Mouse (Mus musculus) testis, adult 2 months (tissue): ENCODE data around the gene Zdhhc14. TPM values are rescaled to one million over a fixed set of nuclear protein-coding genes. Genes with fewer than 3 reads are reported as not detected.

ENCODE experiments used
- H3K27ac ChIP-seq: fragments of 200-500 bp; 2 replicates; pipeline ENCODE4 v1.5.1; 2012; ENCODE audit warnings: low read depth, low read length; ENCODE audit not compliant: control insufficient read depth, insufficient read depth
- H3K27me3 ChIP-seq: fragments of 200-500 bp; 2 replicates; pipeline ENCODE4 v1.6.1; 2012; ENCODE audit warnings: mild to moderate bottlenecking, low read length, moderate library complexity; ENCODE audit not compliant: control insufficient read depth, insufficient read depth
- H3K36me3 ChIP-seq: fragments of 200-500 bp; 2 replicates; pipeline ENCODE4 v1.6.1; 2012; ENCODE audit warnings: mild to moderate bottlenecking, low read length; ENCODE audit not compliant: control insufficient read depth, insufficient read depth
- H3K4me1 ChIP-seq: fragments of 200-500 bp; 2 replicates; pipeline ENCODE4 v1.6.1; 2012; ENCODE audit warnings: low read length; ENCODE audit not compliant: control insufficient read depth, insufficient read depth
- H3K4me3 ChIP-seq: fragments of 200-500 bp; 2 replicates; pipeline ENCODE4 v1.5.1; 2012; ENCODE audit warnings: low read depth, mild to moderate bottlenecking, low read length, moderate library complexity, mixed read lengths; ENCODE audit not compliant: control insufficient read depth
- CTCF ChIP-seq: fragments of 200-500 bp; IDR thresholded peaks from 2 replicates; pipeline ENCODE4 v1.5.1; 2012; ENCODE audit warnings: low read depth, mild to moderate bottlenecking, inconsistent platforms, low read length, moderate library complexity; ENCODE audit not compliant: control insufficient read depth, insufficient read depth, insufficient replicate concordance
- POLR2A ChIP-seq: fragments of 200-500 bp; IDR thresholded peaks from 2 replicates; pipeline ENCODE4 v1.6.1; 2012; ENCODE audit warnings: low read depth, mild to moderate bottlenecking, inconsistent platforms, low read length, moderate library complexity; ENCODE audit not compliant: control insufficient read depth
- polyA plus RNA-seq: library from polyadenylated mRNA; depleted of rRNA; stranded (reverse); fragments of >200 nt; gene quantifications from 2 replicates; pipeline ENCODE4 v1.2.3, GENCODE M21; 2012

Zdhhc14 gene
- polyA plus RNA-seq, 1 experiment, result 3.9 TPM

DNA sequence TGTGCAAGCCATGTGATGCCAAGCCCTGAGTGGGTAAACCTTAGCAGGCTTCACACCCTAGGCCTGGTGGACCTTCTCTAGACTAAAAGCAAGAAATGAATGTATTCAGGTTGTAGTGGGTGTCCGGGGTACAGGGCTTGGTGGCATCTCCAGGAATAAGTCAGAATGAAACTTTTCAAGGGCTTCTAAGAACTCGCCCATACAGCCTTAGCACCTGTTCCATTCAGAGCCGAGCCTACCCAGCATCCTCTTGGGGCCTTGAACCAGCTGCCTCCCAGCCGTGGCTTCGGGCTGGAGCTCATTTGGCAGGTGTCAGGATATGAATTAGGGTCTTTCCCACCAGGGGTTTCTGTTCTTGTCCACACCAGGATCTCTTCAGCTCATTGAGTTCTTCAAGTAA, 263.7 kb downstream of the Zdhhc14 start:
- no peaks in the 10 kb centered on the region for H3K27me3 ChIP-seq
- H3K4me3 ChIP-seq, result no peak overlapping the region

DNA sequence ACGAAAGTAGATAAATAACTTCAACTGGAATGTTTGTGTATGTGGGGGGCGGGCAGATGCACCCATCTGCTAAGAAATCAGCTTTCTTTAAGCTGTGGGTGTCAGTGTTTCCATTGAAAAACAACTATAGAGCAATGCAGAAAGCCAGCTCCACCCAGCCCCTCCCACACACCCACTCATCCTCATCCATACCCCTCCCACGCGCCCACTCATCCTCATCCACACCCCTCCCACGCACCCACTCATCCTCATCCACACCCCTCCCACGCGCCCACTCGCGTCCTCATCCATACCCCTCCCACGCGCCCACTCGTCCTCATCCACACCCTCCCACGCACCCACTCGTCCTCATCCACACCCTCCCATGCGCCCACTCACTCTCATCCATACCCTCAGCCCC, 264.5 kb downstream of the Zdhhc14 start:
- Histone ChIP-seq H3K27me3 (no peaks in the 10 kb centered on the region), H3K4me3 (no peak overlapping the region), H3K36me3 (no peaks in the 10 kb centered on the region), H3K27ac (no peak overlapping the region), H3K4me1 (peaks cover 6% of the 10 kb centered on the region)
- TF ChIP-seq POLR2A (no peak), CTCF (no peak)

More for the DNA sequence above, 263.7 kb downstream of the Zdhhc14 start:
- peaks cover 6% of the 10 kb centered on the region for H3K4me1 ChIP-seq
- TF ChIP-seq CTCF (no peak), POLR2A (no peak)
- H3K27ac ChIP-seq, result no peak overlapping the region
- H3K36me3 ChIP-seq, result no peaks in the 10 kb centered on the region

DNA sequence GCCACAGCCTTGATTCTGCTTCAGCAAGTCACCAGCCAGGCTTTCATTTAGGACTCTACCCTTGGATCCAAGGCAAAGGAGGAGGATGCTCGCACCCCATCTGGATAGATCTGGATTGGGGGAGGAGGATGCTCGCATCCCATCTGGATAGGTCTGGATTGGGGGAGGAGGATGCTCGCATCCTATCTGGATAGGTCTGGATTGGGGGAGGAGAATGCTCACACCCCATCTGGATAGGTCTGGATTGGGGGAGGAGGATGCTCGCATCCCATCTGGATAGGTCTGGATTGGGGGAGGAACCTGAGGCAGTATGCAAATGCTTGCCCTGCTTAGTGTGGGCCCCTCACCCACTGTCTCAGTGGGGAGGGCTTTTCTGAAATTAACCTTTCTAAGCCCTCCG, 271.4 kb downstream of the Zdhhc14 start:
- H3K27ac ChIP-seq, result no peak overlapping the region
- no peaks in the 10 kb centered on the region for H3K27me3 ChIP-seq
- no peak overlapping the region for H3K4me3 ChIP-seq
- no peak for TF ChIP-seq POLR2A
- no peak for TF ChIP-seq CTCF
- no peaks in the 10 kb centered on the region for H3K36me3 ChIP-seq
- no peaks in the 10 kb centered on the region for H3K4me1 ChIP-seq

DNA sequence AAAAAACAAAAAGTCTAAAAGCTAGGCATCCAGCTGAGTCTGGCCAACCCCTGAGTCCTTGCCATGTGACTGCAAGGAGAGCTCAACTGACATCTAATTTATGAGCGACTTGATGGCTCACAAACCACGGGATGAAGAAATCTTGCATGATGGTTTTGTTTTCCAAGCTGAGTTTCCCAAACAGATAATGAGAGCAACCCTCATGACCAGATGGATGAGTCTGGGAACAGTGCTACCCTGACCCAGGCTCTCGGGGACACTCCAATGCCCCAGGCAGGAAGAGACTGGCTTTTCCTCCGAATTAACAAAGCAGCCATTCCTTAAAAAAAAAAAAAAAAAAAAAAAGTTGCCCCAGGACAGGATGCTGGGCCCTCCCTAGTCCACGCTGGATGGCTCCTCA, 271.9 kb downstream of the Zdhhc14 start:
- Histone ChIP-seq H3K4me1 (peaks cover 2% of the 10 kb centered on the region), H3K4me3 (no peak overlapping the region), H3K27me3 (no peaks in the 10 kb centered on the region), H3K27ac (no peak overlapping the region), H3K36me3 (no peaks in the 10 kb centered on the region)
- TF ChIP-seq POLR2A (no peak), CTCF (no peak)

DNA sequence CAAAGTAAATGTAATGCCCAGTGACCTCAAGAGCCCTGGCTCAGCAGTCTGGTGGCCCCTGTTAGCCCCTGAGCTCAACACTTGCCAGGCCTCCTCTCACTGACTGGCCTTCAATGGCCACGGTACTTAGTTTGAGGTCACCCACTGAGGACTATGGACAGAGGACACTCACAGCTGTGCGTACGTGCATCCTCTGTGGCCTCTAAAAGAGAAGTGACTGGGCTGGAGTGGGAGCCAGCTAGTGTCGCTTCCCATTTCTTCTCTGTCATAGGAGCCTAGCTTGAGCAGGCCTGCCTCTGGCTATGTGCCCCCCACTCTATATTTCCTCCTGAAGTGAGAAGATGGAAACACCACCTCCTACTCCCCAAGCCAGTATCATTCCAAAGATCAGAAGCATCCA, 273.4 kb downstream of the Zdhhc14 start:
- no peak overlapping the region for H3K27ac ChIP-seq
- H3K36me3 ChIP-seq, result no peaks in the 10 kb centered on the region
- no peak overlapping the region for H3K4me3 ChIP-seq
- no peaks in the 10 kb centered on the region for H3K27me3 ChIP-seq
- TF ChIP-seq CTCF (no peak), POLR2A (no peak)
- H3K4me1 ChIP-seq, result peaks cover 8% of the 10 kb centered on the region

DNA sequence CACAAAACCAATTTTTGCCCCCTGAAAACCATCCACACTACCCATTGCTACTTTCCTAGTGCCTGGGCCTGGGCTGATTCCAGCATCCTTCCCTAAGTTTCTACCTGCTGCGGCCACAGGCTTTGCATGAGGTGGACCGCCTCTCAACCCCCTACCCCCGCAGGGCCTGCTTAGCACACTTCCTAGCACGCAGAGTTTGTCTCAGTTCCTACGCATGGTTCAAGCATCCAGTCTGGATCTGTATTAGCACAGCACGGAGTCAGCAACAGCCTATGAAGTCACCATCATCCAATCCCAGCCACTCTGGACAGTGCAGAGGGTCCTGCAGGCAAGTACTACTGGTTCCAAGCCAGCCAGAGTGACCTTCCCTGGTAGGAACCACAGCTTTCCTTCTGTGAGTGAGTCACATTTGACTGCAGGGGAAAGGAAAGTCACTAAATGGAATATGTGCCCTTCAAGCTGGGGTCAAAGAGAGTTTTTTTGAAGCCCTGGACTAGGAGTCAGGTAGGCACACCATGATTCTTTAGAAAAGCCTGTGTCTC, 275.9 kb downstream of the Zdhhc14 start:
- no peak for TF ChIP-seq POLR2A
- no peak overlapping the region for H3K27ac ChIP-seq

DNA sequence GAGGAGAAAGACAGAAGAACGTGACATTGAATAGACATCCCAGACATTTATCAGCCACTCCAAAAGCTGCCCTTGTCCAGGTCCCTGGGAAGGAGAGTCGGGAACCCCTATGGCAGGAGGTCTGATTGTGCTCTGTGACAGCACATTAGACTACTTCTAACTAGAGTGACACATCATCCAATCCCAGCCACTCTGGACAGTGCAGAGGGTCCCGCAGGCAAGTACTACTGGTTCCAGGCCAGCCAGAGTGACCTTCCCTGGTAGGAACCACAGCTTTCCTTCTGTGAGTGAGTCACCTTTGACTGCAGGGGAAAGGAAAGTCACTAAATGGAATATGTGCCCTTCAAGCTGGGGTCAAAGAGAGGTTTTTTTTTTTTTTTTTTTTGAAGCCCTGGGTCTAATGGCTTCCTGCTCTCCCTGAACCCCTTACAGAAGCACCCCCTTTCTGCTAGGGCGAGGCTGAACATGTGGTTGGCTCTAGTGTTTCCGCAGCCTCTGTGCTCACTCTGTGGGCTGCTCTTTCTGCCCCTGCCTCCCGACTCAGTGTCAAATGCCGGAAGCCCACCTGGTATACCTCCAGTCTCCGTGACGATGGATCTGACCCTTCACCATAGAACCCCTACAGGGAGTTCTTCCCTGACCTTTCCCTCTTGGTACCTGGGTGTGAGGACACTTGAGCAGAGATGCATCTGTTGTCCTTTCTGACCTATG, 276.6 kb downstream of the Zdhhc14 start:
- peaks cover 8% of the 10 kb centered on the region for H3K4me1 ChIP-seq
- no peaks in the 10 kb centered on the region for H3K36me3 ChIP-seq
- H3K27me3 ChIP-seq, result no peaks in the 10 kb centered on the region
- H3K4me3 ChIP-seq, result no peak overlapping the region
- TF ChIP-seq CTCF (no peak), POLR2A (no peak)
- no peak overlapping the region for H3K27ac ChIP-seq

More for the DNA sequence above, 275.9 kb downstream of the Zdhhc14 start:
- Histone ChIP-seq H3K36me3 (no peaks in the 10 kb centered on the region), H3K4me3 (no peak overlapping the region), H3K4me1 (peaks cover 8% of the 10 kb centered on the region), H3K27me3 (no peaks in the 10 kb centered on the region)

DNA sequence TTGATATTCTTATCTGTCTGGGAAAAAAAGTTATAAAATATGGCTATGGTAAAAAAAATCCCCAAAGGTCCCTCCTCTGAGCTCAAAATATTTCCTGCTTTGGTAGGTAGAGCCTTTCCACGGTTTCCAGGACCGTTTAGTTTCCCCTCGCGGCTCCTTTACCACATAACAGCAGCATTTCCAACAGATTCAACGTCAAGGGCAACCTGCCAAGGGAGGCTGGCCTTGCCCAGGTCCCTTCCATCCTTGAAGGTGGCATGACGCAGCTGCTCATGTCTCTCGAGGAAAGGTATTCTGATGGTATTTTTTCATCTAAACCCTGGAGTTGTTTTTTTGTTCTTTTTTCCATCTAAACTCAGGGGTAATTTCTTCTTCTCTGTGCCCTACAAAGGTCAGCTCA, 277.4 kb downstream of the Zdhhc14 start:
- Histone ChIP-seq H3K27me3 (no peaks in the 10 kb centered on the region), H3K4me1 (peaks cover 8% of the 10 kb centered on the region), H3K4me3 (no peak overlapping the region), H3K36me3 (no peaks in the 10 kb centered on the region), H3K27ac (peak overlapping the region; percentile 46; the same call in 1 of the 2 replicates)
- TF ChIP-seq CTCF, result no peak
- no peak for TF ChIP-seq POLR2A
